Mouse (Mus musculus) MEL (cell line): ENCODE data around the gene Plxnc1.

Experiments used
- BHLHE40 ChIP-seq: IDR thresholded peaks from 2 replicates; pipeline ENCODE4 v1.6.1; 2012; ENCODE audit warnings: low read depth, mild to moderate bottlenecking, inconsistent platforms, low read length, improper control_type of control experiment, borderline replicate concordance
- CHD2 ChIP-seq: IDR thresholded peaks from 2 replicates; pipeline ENCODE4 v1.6.1; 2011; ENCODE audit warnings: low read length, improper control_type of control experiment
- E2F4 ChIP-seq: IDR thresholded peaks from 2 replicates; pipeline ENCODE4 v1.6.1; 2011; ENCODE audit warnings: low read depth, low read length, improper control_type of control experiment, borderline replicate concordance
- EP300 ChIP-seq, 2 experiments: IDR thresholded peaks; 2 replicates each; pipeline ENCODE4 v1.6.1; 2011; ENCODE audit warnings: improper control_type of control experiment in 2 of 2, low read length in 2 of 2, low read depth in 1 of 2, mild to moderate bottlenecking in 1 of 2
- GATA1 ChIP-seq: IDR thresholded peaks from 2 replicates; pipeline ENCODE4 v1.6.1; 2011; ENCODE audit warnings: low read depth, low read length, improper control_type of control experiment
- MAX ChIP-seq: IDR thresholded peaks from 2 replicates; pipeline ENCODE4 v1.6.1; 2011; ENCODE audit warnings: low read length, improper control_type of control experiment
- NRF1 ChIP-seq: IDR thresholded peaks from 2 replicates; pipeline ENCODE4 v1.6.1; 2014; ENCODE audit warnings: low read depth, mild to moderate bottlenecking, inconsistent platforms, low read length, improper control_type of control experiment, moderate library complexity; ENCODE audit not compliant: poor library complexity, insufficient read depth, severe bottlenecking
- POLR2A ChIP-seq, 2 experiments: IDR thresholded peaks; 2 replicates each; pipeline ENCODE4 v1.6.1; 2011 to 2012; ENCODE audit warnings: low read length in 2 of 2, mild to moderate bottlenecking in 2 of 2, control low read depth in 1 of 2, improper control_type of control experiment in 1 of 2, low read depth in 1 of 2, moderate library complexity in 1 of 2; ENCODE audit not compliant: control insufficient read depth in 1 of 2, insufficient read depth in 1 of 2, poor library complexity in 1 of 2
- POLR2AphosphoS5 ChIP-seq: IDR thresholded peaks from 2 replicates; pipeline ENCODE4 v1.6.1; 2012; ENCODE audit warnings: low read depth, borderline replicate concordance, mild to moderate bottlenecking, inconsistent platforms, low read length, moderate library complexity, mixed read lengths
- RCOR1 ChIP-seq: IDR thresholded peaks from 2 replicates; pipeline ENCODE4 v1.6.1; 2012; ENCODE audit warnings: low read depth, mild to moderate bottlenecking, inconsistent platforms, low read length, improper control_type of control experiment
- TBP ChIP-seq: IDR thresholded peaks from 2 replicates; pipeline ENCODE4 v1.8.0; 2011; ENCODE audit warnings: low read depth, low read length, improper control_type of control experiment
- UBTF ChIP-seq: IDR thresholded peaks from 2 replicates; pipeline ENCODE4 v1.6.1; 2012; ENCODE audit warnings: low read depth, mild to moderate bottlenecking, inconsistent platforms, low read length, improper control_type of control experiment, moderate library complexity, borderline replicate concordance; ENCODE audit not compliant: insufficient read depth
- ZC3H11A ChIP-seq: IDR thresholded peaks from 2 replicates; pipeline ENCODE4 v1.6.1; 2012; ENCODE audit warnings: low read depth, mild to moderate bottlenecking, inconsistent platforms, low read length, improper control_type of control experiment

DNA sequence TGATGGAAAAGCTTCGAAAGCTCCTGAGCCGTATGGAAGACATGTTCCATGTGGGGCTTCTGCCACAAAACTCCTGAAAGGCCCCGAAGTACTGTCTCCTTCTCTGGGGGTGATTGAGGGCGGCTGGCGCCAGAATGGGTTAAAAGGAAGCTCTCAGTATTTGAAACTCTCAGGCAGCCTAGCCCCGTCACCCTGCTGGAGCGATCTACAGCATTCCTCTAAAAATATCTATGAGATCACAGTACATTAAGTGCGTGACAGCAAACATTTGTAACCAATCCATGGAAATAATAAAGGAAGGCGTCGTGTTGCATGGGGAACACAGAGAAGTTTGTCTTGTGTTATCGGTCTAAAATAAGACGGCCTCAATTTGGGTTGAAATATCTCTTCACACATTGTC is 118.2 kb downstream of the Plxnc1 start:
- no peak for TF ChIP-seq MAX
- no peak for TF ChIP-seq EP300 (IDR thresholded peaks at IDR 0.05; ENCODE audit: low read depth in 1 of 2, low read length in 2 of 2)
- no peak for TF ChIP-seq POLR2AphosphoS5
- no peak for TF ChIP-seq RCOR1
- no peak for TF ChIP-seq E2F4
- no peak for TF ChIP-seq ZC3H11A
- TF ChIP-seq NRF1 = no peak
- TF ChIP-seq TBP = no peak
- TF ChIP-seq BHLHE40 = no peak
- no peak for TF ChIP-seq POLR2A (IDR thresholded peaks at IDR 0.05; ENCODE audit: control insufficient read depth in 1 of 2, insufficient read depth in 1 of 2, low read depth in 1 of 2, low read length in 2 of 2, poor library complexity in 1 of 2)
- no peak for TF ChIP-seq UBTF
- no peak for TF ChIP-seq CHD2
- TF ChIP-seq GATA1 = no peak
